Mouse (Mus musculus): ENCODE data around the gene Stx11. TPM values are rescaled to one million over a fixed set of nuclear protein-coding genes. Genes with fewer than 3 reads are reported as not detected.

Gene Stx11
- polyA plus RNA-seq, 1 experiment: 28.8 TPM

DNA sequence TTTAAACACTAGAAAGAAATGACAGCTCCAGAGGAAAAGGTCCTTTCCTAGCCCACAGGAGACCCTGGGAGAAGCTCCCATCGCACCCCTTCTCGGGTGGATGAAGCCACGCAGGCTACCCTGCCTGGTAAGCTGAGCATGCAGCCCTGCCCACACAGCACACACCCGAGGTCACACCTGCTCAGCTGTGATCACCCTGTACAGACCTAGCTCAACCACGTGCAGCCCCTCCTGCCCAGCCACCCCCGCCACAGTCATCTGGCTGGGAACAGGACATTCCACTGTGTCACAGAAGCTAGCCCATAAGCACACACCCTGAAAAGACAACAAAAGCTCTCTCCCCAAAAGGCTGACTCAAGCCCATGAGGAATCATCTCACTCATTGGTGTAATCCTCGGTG, 14.8 kb downstream of the Stx11 start:
- TF ChIP-seq CTCF (IDR thresholded peaks at IDR 0.05; ENCODE audit: control insufficient read depth, insufficient read depth, low read length) (no peak), POLR2A (IDR thresholded peaks at IDR 0.05; ENCODE audit: borderline replicate concordance, control insufficient read depth, low read depth, low read length) (no peak)
- Histone ChIP-seq H3K4me1 (ENCODE audit: control insufficient read depth, insufficient read depth, low read length) (no peaks in the 10 kb centered on the region; the same call in 1 of the 2 replicates), H3K4me3 (replicated peaks; ENCODE audit: control insufficient read depth, low read depth, low read length) (no peak overlapping the region), H3K27ac (ENCODE audit: control insufficient read depth, insufficient read depth, low read depth, low read length, poor library complexity) (no peak overlapping the region)
- 72% methylated on average over 7 of the region's 7 CpGs for WGBS

GRCm38 (mm10) chr10:12947606-12948005, 16.5 kb downstream of the Stx11 start:
- TF ChIP-seq POLR2A (IDR thresholded peaks at IDR 0.05; ENCODE audit: borderline replicate concordance, control insufficient read depth, low read depth, low read length) (no peak), CTCF (IDR thresholded peaks at IDR 0.05; ENCODE audit: control insufficient read depth, insufficient read depth, low read length) (no peak)
- Histone ChIP-seq H3K27ac (ENCODE audit: control insufficient read depth, insufficient read depth, low read depth, low read length, poor library complexity) (no peak overlapping the region), H3K4me1 (ENCODE audit: control insufficient read depth, insufficient read depth, low read length) (no peaks in the 10 kb centered on the region; the same call in 1 of the 2 replicates), H3K4me3 (replicated peaks; ENCODE audit: control insufficient read depth, low read depth, low read length) (no peak overlapping the region)
- WGBS: 78% methylated on average over 3 of the region's 3 CpGs

DNA sequence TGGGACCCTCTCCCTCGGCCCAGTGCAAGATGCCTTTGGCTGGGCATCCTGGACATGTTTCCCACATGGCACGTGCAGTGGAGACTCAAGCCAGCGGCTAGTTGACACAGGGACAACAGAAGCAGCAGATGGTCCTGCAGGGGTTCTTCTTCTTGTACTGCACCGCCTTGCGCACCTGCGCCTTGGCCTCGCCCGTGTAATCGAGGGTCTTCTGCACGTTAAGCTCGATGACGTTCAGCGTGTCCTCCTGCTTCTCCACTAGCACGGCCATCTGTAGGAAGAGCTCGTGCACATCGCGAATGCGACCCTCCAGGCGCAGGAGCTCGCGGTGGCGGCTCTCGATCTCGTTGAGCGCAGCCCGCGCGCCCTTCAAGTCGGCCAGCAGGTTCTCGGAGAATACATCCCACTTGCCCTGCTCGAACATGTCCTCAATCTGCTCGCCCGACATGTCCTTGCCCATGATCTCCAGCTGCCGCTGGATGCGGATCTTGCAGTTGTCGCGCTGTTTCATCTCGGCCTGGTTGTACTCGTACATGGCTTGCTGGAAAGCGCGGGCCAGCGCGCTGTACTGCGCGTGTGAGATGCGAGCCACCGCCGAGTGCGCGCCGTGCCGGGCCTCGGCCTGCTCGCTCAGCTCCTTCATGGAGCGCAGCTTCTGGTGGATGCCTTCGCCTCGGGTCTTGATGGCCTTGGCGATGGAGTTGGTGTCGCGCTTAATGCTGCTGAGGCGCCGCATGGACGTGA, 22.9 kb downstream of the Stx11 start:
- no peak for TF ChIP-seq POLR2A (IDR thresholded peaks at IDR 0.05; ENCODE audit: borderline replicate concordance, control insufficient read depth, low read depth, low read length)
- no peak for TF ChIP-seq CTCF (IDR thresholded peaks at IDR 0.05; ENCODE audit: control insufficient read depth, insufficient read depth, low read length)
- Histone ChIP-seq H3K27ac (ENCODE audit: control insufficient read depth, insufficient read depth, low read depth, low read length, poor library complexity) (no peak overlapping the region), H3K4me1 (ENCODE audit: control insufficient read depth, insufficient read depth, low read length) (no peaks in the 10 kb centered on the region; the same call in none of the 2 replicates), H3K4me3 (replicated peaks; ENCODE audit: control insufficient read depth, low read depth, low read length) (no peak overlapping the region)
- 36% methylated on average over 63 of the region's 63 CpGs for WGBS

GRCm38 (mm10) chr10:12938763-12939162, 25.3 kb downstream of the Stx11 start:
- 86% methylated on average over 2 of the region's 2 CpGs for WGBS
- H3K27ac ChIP-seq (ENCODE audit: control insufficient read depth, insufficient read depth, low read depth, low read length, poor library complexity): no peak overlapping the region
- peaks cover 2% of the 10 kb centered on the region for H3K4me1 ChIP-seq (ENCODE audit: control insufficient read depth, insufficient read depth, low read length)
- TF ChIP-seq POLR2A (IDR thresholded peaks at IDR 0.05; ENCODE audit: borderline replicate concordance, control insufficient read depth, low read depth, low read length): no peak
- no peak for TF ChIP-seq CTCF (IDR thresholded peaks at IDR 0.05; ENCODE audit: control insufficient read depth, insufficient read depth, low read length)
- no peak overlapping the region for H3K4me3 ChIP-seq (replicated peaks; ENCODE audit: control insufficient read depth, low read depth, low read length)

GRCm38 (mm10) chr10:12936079-12936478, 28.0 kb downstream of the Stx11 start:
- no peak overlapping the region for H3K27ac ChIP-seq (ENCODE audit: control insufficient read depth, insufficient read depth, low read depth, low read length, poor library complexity)
- H3K4me3 ChIP-seq (replicated peaks; ENCODE audit: control insufficient read depth, low read depth, low read length): no peak overlapping the region
- H3K4me1 ChIP-seq (ENCODE audit: control insufficient read depth, insufficient read depth, low read length): peaks cover 2% of the 10 kb centered on the region; the same call in 1 of the 2 replicates
- 31% methylated on average over 7 of the region's 7 CpGs for WGBS
- TF ChIP-seq POLR2A (IDR thresholded peaks at IDR 0.05; ENCODE audit: borderline replicate concordance, control insufficient read depth, low read depth, low read length): no peak
- TF ChIP-seq CTCF (IDR thresholded peaks at IDR 0.05; ENCODE audit: control insufficient read depth, insufficient read depth, low read length): no peak

- Histone ChIP-seq H3K4me1 (ENCODE audit: control insufficient read depth, insufficient read depth, low read length) (peaks cover 2% of the 10 kb centered on the region; the same call in 1 of the 2 replicates), H3K27ac (ENCODE audit: control insufficient read depth, insufficient read depth, low read depth, low read length, poor library complexity) (no peak overlapping the region), H3K4me3 (replicated peaks; ENCODE audit: control insufficient read depth, low read depth, low read length) (no peak overlapping the region)
- no peak for TF ChIP-seq CTCF (IDR thresholded peaks at IDR 0.05; ENCODE audit: control insufficient read depth, insufficient read depth, low read length)
- 50% methylated on average over 5 of the region's 5 CpGs for WGBS
Observed at GRCm38 (mm10) chr10:12935575-12935974, 28.5 kb downstream of the Stx11 start.

DNA sequence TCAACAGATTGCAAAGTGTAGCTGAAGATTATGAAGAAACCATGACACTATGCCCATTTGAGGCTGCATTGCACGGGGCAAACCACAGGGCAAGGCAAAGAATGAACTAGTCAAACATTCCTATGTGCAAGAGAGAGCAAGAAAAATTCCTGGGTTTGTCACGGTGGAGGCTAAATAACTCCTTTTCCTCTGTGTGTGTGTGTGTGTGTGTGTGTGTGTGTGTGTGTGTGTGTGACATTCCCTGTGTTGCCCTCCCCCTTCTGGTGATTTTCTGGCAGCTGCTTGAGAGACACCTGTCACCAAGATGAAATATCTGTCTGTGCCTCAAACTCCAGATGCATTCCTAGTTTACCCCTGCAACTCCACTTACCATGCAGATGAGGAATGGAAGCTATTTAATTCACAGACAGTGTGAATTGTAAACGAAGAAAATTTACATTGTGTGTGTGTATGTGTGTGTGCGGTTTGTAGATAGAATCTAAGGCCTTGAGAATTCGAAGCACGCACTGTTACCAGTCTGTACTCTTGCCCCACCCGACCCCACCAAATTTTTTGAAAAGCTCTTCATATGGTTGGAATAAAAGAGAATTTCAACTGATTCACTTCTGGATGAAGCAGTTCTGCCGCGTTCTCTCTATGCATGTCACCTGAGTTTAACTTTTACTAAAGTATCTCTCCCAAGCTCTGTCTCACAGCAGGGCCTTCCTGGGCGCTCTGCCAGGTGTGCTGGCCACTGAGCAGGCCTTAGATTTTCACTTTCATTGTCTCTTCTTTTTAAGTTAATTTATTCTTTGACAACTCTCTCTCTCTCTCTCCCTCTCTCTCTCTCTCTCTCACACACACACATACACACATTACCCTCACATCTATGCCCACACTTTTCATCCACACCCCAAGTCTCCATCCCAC, 32.4 kb downstream of the Stx11 start:
- TF ChIP-seq CTCF (IDR thresholded peaks at IDR 0.05; ENCODE audit: control insufficient read depth, insufficient read depth, low read length) (no peak), POLR2A (IDR thresholded peaks at IDR 0.05; ENCODE audit: borderline replicate concordance, control insufficient read depth, low read depth, low read length) (no peak)
- H3K27ac ChIP-seq (ENCODE audit: control insufficient read depth, insufficient read depth, low read depth, low read length, poor library complexity): no peak overlapping the region
- WGBS: 69% methylated on average over 10 of the region's 10 CpGs
- peaks cover 2% of the 10 kb centered on the region; the same call in 1 of the 2 replicates for H3K4me1 ChIP-seq (ENCODE audit: control insufficient read depth, insufficient read depth, low read length)
- no peak overlapping the region for H3K4me3 ChIP-seq (replicated peaks; ENCODE audit: control insufficient read depth, low read depth, low read length)

DNA sequence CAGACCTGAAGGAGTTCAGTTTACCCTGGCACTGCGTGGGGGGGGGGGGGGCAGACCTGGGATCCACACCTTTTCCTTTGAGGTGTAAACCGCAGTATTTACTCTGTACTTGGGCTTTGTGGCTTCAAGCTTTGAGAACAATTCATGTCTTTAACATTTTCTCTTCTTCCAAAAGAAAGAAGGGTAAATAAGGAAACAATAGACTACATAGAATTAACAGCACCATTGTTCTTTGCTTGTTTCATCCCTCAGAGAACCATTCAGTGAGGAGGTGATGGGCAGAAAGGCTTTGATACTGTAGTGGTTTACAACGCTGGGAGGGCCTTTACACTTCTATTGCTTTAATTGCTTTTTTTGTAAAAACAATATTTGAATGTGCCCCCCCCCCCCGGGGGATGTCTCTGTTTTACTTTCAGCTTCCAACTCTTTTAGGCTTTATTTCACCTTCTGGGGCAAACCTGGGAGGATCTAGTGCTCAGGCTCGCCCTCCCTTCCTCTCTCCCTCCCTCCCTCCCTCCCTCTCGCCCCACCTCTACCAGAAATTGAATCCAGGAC, 33.7 kb downstream of the Stx11 start:
- Histone ChIP-seq H3K4me3 (replicated peaks; ENCODE audit: control insufficient read depth, low read depth, low read length) (no peak overlapping the region), H3K27ac (ENCODE audit: control insufficient read depth, insufficient read depth, low read depth, low read length, poor library complexity) (peak overlapping the region; percentile 61; the same call in 1 of the 2 replicates), H3K4me1 (ENCODE audit: control insufficient read depth, insufficient read depth, low read length) (no peaks in the 10 kb centered on the region; the same call in 1 of the 2 replicates)
- TF ChIP-seq POLR2A (IDR thresholded peaks at IDR 0.05; ENCODE audit: borderline replicate concordance, control insufficient read depth, low read depth, low read length): no peak
- no peak for TF ChIP-seq CTCF (IDR thresholded peaks at IDR 0.05; ENCODE audit: control insufficient read depth, insufficient read depth, low read length)
- 43% methylated on average over 6 of the region's 6 CpGs for WGBS

Measured in bone marrow, adult 2 months (tissue).